In the genomic region with DNA sequence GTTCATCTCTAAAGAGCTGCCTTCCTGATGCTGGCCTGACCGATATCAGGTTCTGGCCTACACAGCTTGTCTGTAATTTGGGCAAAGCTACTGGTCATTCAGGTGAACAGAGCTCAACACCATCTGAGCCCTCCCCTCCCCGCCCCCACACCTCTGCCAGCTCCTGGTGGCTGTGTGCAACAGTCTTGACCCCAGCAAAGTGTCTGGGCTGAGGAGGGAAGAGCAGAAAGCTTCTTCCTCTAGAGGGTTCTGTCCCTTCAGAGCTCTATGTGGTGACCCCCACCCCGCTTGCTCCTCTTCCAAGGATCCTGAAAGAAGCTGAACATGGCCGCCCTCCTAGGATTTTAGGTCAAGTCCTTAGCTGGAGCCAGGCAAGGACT, we compare ENCODE assay signal across 9 mouse cellular contexts. TPM values are rescaled to one million over a fixed set of nuclear protein-coding genes. Genes with fewer than 3 reads are reported as not detected.
A peak's percentile ranks its signal among the peaks of the same experiment; 100 is the strongest.
DNase-seq lines count a peak whose midpoint lies in the region; ATAC-seq lines count a peak whose summit lies in the region.
"Had no signal": no experiment of that assay in that cellular context is flagged by ENCODE, and none has a peak within 500 bp of the region (broad histone marks: within the 10 kb centered on the region; RNA-seq: fewer than 3 reads in every experiment).

No protein-coding gene starts in this region.

- H3K4me1 ChIP-seq in kidney, embryonic 15.5 days: peaks cover 41% of the 10 kb centered on the region
- peaks cover 41% of the 10 kb centered on the region for H3K4me1 ChIP-seq in embryonic facial prominence, embryonic 10.5 days
- H3K4me1 ChIP-seq in hindbrain, embryonic 13.5 days (replicated peaks): peaks cover 32% of the 10 kb centered on the region
- H3K4me1 ChIP-seq in midbrain, embryonic 13.5 days (replicated peaks): peaks cover 17% of the 10 kb centered on the region

- no peak for ATAC-seq in kidney, embryonic 15.5 days (replicated peaks; ENCODE audit: low FRiP score)
- ATAC-seq in hindbrain, embryonic 13.5 days (ENCODE audit: low FRiP score): peak; percentile 36
- ATAC-seq in midbrain, embryonic 13.5 days: no peak
- no peak for ATAC-seq in activated CD4-positive, CD25-positive, alpha-beta regulatory T cell, adult 4 months
- ATAC-seq: Patski had no signal

- no peaks in the 10 kb centered on the region for H3K27me3 ChIP-seq in kidney, embryonic 15.5 days
- no peaks in the 10 kb centered on the region for H3K27me3 ChIP-seq in embryonic facial prominence, embryonic 10.5 days (replicated peaks; ENCODE audit: low read depth, poor library complexity, severe bottlenecking)
- no peaks in the 10 kb centered on the region for H3K27me3 ChIP-seq in hindbrain, embryonic 13.5 days
- no peaks in the 10 kb centered on the region for H3K27me3 ChIP-seq in midbrain, embryonic 13.5 days
- H3K27me3 ChIP-seq: Patski had no signal

- H3K4me2 ChIP-seq in kidney, embryonic 15.5 days: no peak overlapping the region
- H3K4me2 ChIP-seq in hindbrain, embryonic 13.5 days: no peak overlapping the region
- no peak overlapping the region for H3K4me2 ChIP-seq in midbrain, embryonic 13.5 days (replicated peaks)

- no peaks in the 10 kb centered on the region for H3K36me3 ChIP-seq in kidney, embryonic 15.5 days
- no peaks in the 10 kb centered on the region for H3K36me3 ChIP-seq in embryonic facial prominence, embryonic 10.5 days (replicated peaks)
- no peaks in the 10 kb centered on the region for H3K36me3 ChIP-seq in hindbrain, embryonic 13.5 days
- no peaks in the 10 kb centered on the region for H3K36me3 ChIP-seq in midbrain, embryonic 13.5 days

- peak overlapping the region; percentile 88 for H3K27ac ChIP-seq in kidney, embryonic 15.5 days
- peak overlapping the region; percentile 85 for H3K27ac ChIP-seq in embryonic facial prominence, embryonic 10.5 days (replicated peaks)
- peak overlapping the region; percentile 88 for H3K27ac ChIP-seq in hindbrain, embryonic 13.5 days
- peak overlapping the region; percentile 82 for H3K27ac ChIP-seq in midbrain, embryonic 13.5 days

- no peak overlapping the region for H3K4me3 ChIP-seq in kidney, embryonic 15.5 days (replicated peaks)
- H3K4me3 ChIP-seq in embryonic facial prominence, embryonic 10.5 days: peak overlapping the region; percentile 18; the same call in 1 of the 2 replicates
- H3K4me3 ChIP-seq in hindbrain, embryonic 13.5 days: no peak overlapping the region
- no peak overlapping the region for H3K4me3 ChIP-seq in midbrain, embryonic 13.5 days (replicated peaks)

- no peak for DNase-seq in kidney, adult 11 months
- DNase-seq in embryonic facial prominence, embryonic 10.5 days (ENCODE audit: low spot score): no peak
- no peak for DNase-seq in adrenal gland, postnatal 25 days
- no peak for DNase-seq in frontal cortex, adult 2 months (ENCODE audit: extremely low spot score in 1 of 2, low spot score in 1 of 2)

- 89% methylated on average over 4 of the region's 4 CpGs for WGBS in kidney, embryonic 15.5 days
- 78% methylated on average over 4 of the region's 4 CpGs for WGBS in embryonic facial prominence, embryonic 10.5 days
- WGBS in hindbrain, embryonic 13.5 days: 81% methylated on average over 4 of the region's 4 CpGs
- WGBS in midbrain, embryonic 13.5 days: 71% methylated on average over 4 of the region's 4 CpGs

- H3K9ac ChIP-seq in kidney, embryonic 15.5 days: no peak overlapping the region
- peak overlapping the region; percentile 31; the same call in 1 of the 2 replicates for H3K9ac ChIP-seq in hindbrain, embryonic 13.5 days
- H3K9ac ChIP-seq in midbrain, embryonic 13.5 days (replicated peaks): no peak overlapping the region

- no peaks in the 10 kb centered on the region for H3K9me3 ChIP-seq in kidney, embryonic 15.5 days (replicated peaks)
- no peaks in the 10 kb centered on the region for H3K9me3 ChIP-seq in embryonic facial prominence, embryonic 10.5 days
- H3K9me3 ChIP-seq in hindbrain, embryonic 13.5 days: no peaks in the 10 kb centered on the region
- no peaks in the 10 kb centered on the region for H3K9me3 ChIP-seq in midbrain, embryonic 13.5 days

RNA-seq across cellular contexts. Expression of a gene that starts 46.1 kb away (rescaled TPM):
- 78.2 and 80.3 TPM in 2 replicates for polyA plus RNA-seq in kidney, embryonic 15.5 days (2015; fragmentation: Nextera tagmentation; extraction: Ambion mirVana)
- polyA plus RNA-seq in embryonic facial prominence, embryonic 10.5 days (2016; fragmentation: Nextera tagmentation; extraction: Ambion mirVana): 44.6 and 55.2 TPM in 2 replicates
- 55.3 and 60.7 TPM in 2 replicates for polyA plus RNA-seq in hindbrain, embryonic 13.5 days (2015; fragmentation: Nextera tagmentation; extraction: Ambion mirVana)
- 48.8 and 52.9 TPM in 2 replicates for polyA plus RNA-seq in midbrain, embryonic 13.5 days (2015; fragmentation: Nextera tagmentation; extraction: Ambion mirVana)
- 74.3 and 77.9 TPM in 2 replicates for total RNA-seq in adrenal gland, postnatal 25 days (2021)
- 100 to 1,000 TPM; 513 to 551 TPM for polyA plus RNA-seq in activated CD4-positive, CD25-positive, alpha-beta regulatory T cell, adult 4 months (2017; shearing (Covaris generic))
- polyA plus RNA-seq in frontal cortex, adult 2 months (2012; rRNA removed): 36.4 and 41.8 TPM in 2 replicates
